Mouse (Mus musculus): ENCODE measurements around the gene A530064D06Rik. TPM values are rescaled to one million over a fixed set of nuclear protein-coding genes. Genes with fewer than 3 reads are reported as not detected.

A530064D06Rik gene
- polyA plus RNA-seq, 1 experiment from 2014 or later: 0.32 TPM

- peak overlapping the region; percentile 18; the same call in 1 of the 2 replicates for H3K4me3 ChIP-seq (replicated peaks; ENCODE audit: low read depth, low read length)
- ATAC-seq (ENCODE audit: low FRiP score, low TSS enrichment): peak; percentile 69; the same call in 1 of the 2 replicates
- DNase-seq: peak; percentile 95
- no peaks in the 10 kb centered on the region for H3K9me3 ChIP-seq (ENCODE audit: control insufficient read depth, low read length)
- no peaks in the 10 kb centered on the region for H3K36me3 ChIP-seq (ENCODE audit: control insufficient read depth, insufficient read depth, low read length)
- 11% methylated on average over 20 of the region's 21 CpGs for WGBS
- H3K27me3 ChIP-seq (ENCODE audit: control insufficient read depth, insufficient read depth, low read length): peaks cover 40% of the 10 kb centered on the region
- peak overlapping the region; percentile 45 for H3K4me2 ChIP-seq (ENCODE audit: low read length)
- no peak overlapping the region for H3K9ac ChIP-seq (replicated peaks; ENCODE audit: low read length)
- no peak overlapping the region for H3K27ac ChIP-seq (replicated peaks; ENCODE audit: low read depth, low read length)
- peaks cover 29% of the 10 kb centered on the region for H3K4me1 ChIP-seq (ENCODE audit: control insufficient read depth, insufficient read depth, low read length)
Observed at GRCm38 (mm10) chr17:48100441-48101417, 66.3 kb downstream of the A530064D06Rik start.

DNA sequence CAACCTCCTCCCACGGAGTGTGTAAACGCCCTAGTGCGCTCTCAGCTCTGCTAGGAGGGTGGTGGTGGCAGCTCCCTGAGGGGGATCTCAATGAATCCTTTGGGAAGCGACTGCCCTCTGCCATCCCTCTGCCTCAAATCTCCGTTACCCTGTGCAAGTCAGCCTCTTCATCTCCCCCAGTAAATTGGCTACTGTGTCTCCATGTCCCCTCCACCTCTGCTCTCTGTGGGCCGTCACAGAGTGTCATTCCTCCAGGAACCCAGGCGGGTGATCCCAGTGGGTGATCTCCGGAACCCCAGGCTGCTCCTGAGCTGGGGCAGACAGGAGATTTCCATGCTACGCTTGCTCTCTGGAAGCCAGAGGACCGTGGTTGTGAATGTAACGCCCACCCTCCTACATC, 67.8 kb downstream of the A530064D06Rik start:
- Histone ChIP-seq H3K4me2 (ENCODE audit: low read length) (no peak overlapping the region), H3K4me3 (replicated peaks; ENCODE audit: low read depth, low read length) (no peak overlapping the region), H3K27ac (replicated peaks; ENCODE audit: low read depth, low read length) (no peak overlapping the region), H3K9ac (replicated peaks; ENCODE audit: low read length) (no peak overlapping the region), H3K4me1 (ENCODE audit: control insufficient read depth, insufficient read depth, low read length) (peaks cover 35% of the 10 kb centered on the region), H3K9me3 (ENCODE audit: control insufficient read depth, low read length) (no peaks in the 10 kb centered on the region), H3K27me3 (ENCODE audit: control insufficient read depth, insufficient read depth, low read length) (peaks cover 54% of the 10 kb centered on the region), H3K36me3 (ENCODE audit: control insufficient read depth, insufficient read depth, low read length) (no peaks in the 10 kb centered on the region)
- DNase-seq: no peak
- 10% methylated on average over 11 of the region's 11 CpGs for WGBS
- no peak for ATAC-seq (ENCODE audit: low FRiP score, low TSS enrichment)

Other genes starting within 250 kb of the A530064D06Rik start
- gene Foxp4, start 242.6 kb downstream of the A530064D06Rik start, polyA plus RNA-seq (2014; fragmentation: Nextera tagmentation; extraction: Ambion mirVana): 40.6 and 40.9 TPM in 2 replicates
- not detected in 2 replicates for gene 1700122O11Rik, start 129.0 kb downstream of the A530064D06Rik start, polyA plus RNA-seq (2014; fragmentation: Nextera tagmentation; extraction: Ambion mirVana)
- gene 1700067P10Rik, start 78.0 kb downstream of the A530064D06Rik start, polyA plus RNA-seq (2014; fragmentation: Nextera tagmentation; extraction: Ambion mirVana): not detected in 2 replicates
- not detected in 2 replicates for gene 9830107B12Rik, start 21.0 kb downstream of the A530064D06Rik start, polyA plus RNA-seq (2014; fragmentation: Nextera tagmentation; extraction: Ambion mirVana)
- not detected in 2 replicates for gene Trem1, start 65.5 kb upstream of the A530064D06Rik start, polyA plus RNA-seq (2014; fragmentation: Nextera tagmentation; extraction: Ambion mirVana)
- not detected in 2 replicates for gene Trem3, start 80.5 kb upstream of the A530064D06Rik start, polyA plus RNA-seq (2014; fragmentation: Nextera tagmentation; extraction: Ambion mirVana)
- gene Treml4, start 97.0 kb upstream of the A530064D06Rik start, polyA plus RNA-seq (2014; fragmentation: Nextera tagmentation; extraction: Ambion mirVana): not detected in 2 replicates
- 0.12 TPM in 1 of 2 replicates, not detected in the other for gene Treml2, start 132.2 kb upstream of the A530064D06Rik start, polyA plus RNA-seq (2014; fragmentation: Nextera tagmentation; extraction: Ambion mirVana)
- 0.55 TPM in 1 of 2 replicates, not detected in the other for gene B430306N03Rik, start 148.9 kb upstream of the A530064D06Rik start, polyA plus RNA-seq (2014; fragmentation: Nextera tagmentation; extraction: Ambion mirVana)
- gene Trem2, start 179.1 kb upstream of the A530064D06Rik start, polyA plus RNA-seq (2014; fragmentation: Nextera tagmentation; extraction: Ambion mirVana): 2.6 and 3.7 TPM in 2 replicates
- 0.23 and 0.51 TPM in 2 replicates for gene Treml1, start 192.6 kb upstream of the A530064D06Rik start, polyA plus RNA-seq (2014; fragmentation: Nextera tagmentation; extraction: Ambion mirVana)
- 14.2 and 16.5 TPM in 2 replicates for gene Nfya, start 242.6 kb upstream of the A530064D06Rik start, polyA plus RNA-seq (2014; fragmentation: Nextera tagmentation; extraction: Ambion mirVana)
- gene Oard1, start 242.7 kb upstream of the A530064D06Rik start, polyA plus RNA-seq (2014; fragmentation: Nextera tagmentation; extraction: Ambion mirVana): 41.9 and 49.2 TPM in 2 replicates

Data from midbrain, embryonic 14.5 days (tissue).